Mouse (Mus musculus): Measurements from ENCODE around the gene Dagla. TPM values are rescaled to one million over a fixed set of nuclear protein-coding genes. Genes with fewer than 3 reads are reported as not detected.

Dagla gene
- 1.3 and 1.5 TPM in 2 replicates for polyA plus RNA-seq (2016; fragmentation: Nextera tagmentation; extraction: Ambion mirVana)

GRCm38 (mm10) chr19:10304810-10305544 is at the start of gene Dagla:
Gene Dagla (minus strand): TSS chr19:10304877.
- H3K4me3 ChIP-seq = peak within 1 kb of the TSS; percentile 58
- peak within 1 kb of the TSS; percentile 79 for H3K9ac ChIP-seq
- H3K36me3 ChIP-seq = no peaks in the 10 kb centered on the region
- H3K4me1 ChIP-seq (replicated peaks) = peaks cover 18% of the 10 kb centered on the region
- ATAC-seq (ENCODE audit: insufficient number of reproducible peaks, low FRiP score) = peak; percentile 66
- H3K9me3 ChIP-seq (replicated peaks) = no peaks in the 10 kb centered on the region
- H3K4me2 ChIP-seq = peak within 1 kb of the TSS; percentile 93
- H3K27me3 ChIP-seq (replicated peaks) = peaks cover 47% of the 10 kb centered on the region
- 8% methylated on average over 51 of the region's 56 CpGs for WGBS
- no peak within 1 kb of the TSS for H3K27ac ChIP-seq (ENCODE audit: poor library complexity, severe bottlenecking)

- Histone ChIP-seq H3K4me3 (no peak overlapping the region), H3K9me3 (replicated peaks) (no peaks in the 10 kb centered on the region), H3K4me2 (no peak overlapping the region), H3K27ac (ENCODE audit: poor library complexity, severe bottlenecking) (no peak overlapping the region), H3K4me1 (replicated peaks) (peaks cover 7% of the 10 kb centered on the region), H3K36me3 (no peaks in the 10 kb centered on the region), H3K27me3 (replicated peaks) (peaks cover 17% of the 10 kb centered on the region), H3K9ac (no peak overlapping the region)
- ATAC-seq (ENCODE audit: insufficient number of reproducible peaks, low FRiP score) = no peak
- whole genome bisulfite sequencing = 74% methylated on average over 7 of the region's 7 CpGs
Observed at GRCm38 (mm10) chr19:10352218-10352617, 47.5 kb upstream of the Dagla start.

- peaks cover 3% of the 10 kb centered on the region; the same call in 1 of the 2 replicates for H3K4me1 ChIP-seq (replicated peaks)
- no peaks in the 10 kb centered on the region for H3K9me3 ChIP-seq (replicated peaks)
- no peaks in the 10 kb centered on the region for H3K36me3 ChIP-seq
- no peak for ATAC-seq (ENCODE audit: insufficient number of reproducible peaks, low FRiP score)
- no peak overlapping the region for H3K4me2 ChIP-seq
- H3K4me3 ChIP-seq = no peak overlapping the region
- H3K27me3 ChIP-seq (replicated peaks) = peaks cover 24% of the 10 kb centered on the region
- WGBS = 46% methylated on average over 5 of the region's 5 CpGs
- no peak overlapping the region for H3K27ac ChIP-seq (ENCODE audit: poor library complexity, severe bottlenecking)
- no peak overlapping the region for H3K9ac ChIP-seq
Observed at GRCm38 (mm10) chr19:10347628-10348273, 43.1 kb upstream of the Dagla start.

- 32% methylated on average over 12 of the region's 12 CpGs for WGBS
- peaks cover 21% of the 10 kb centered on the region for H3K4me1 ChIP-seq (replicated peaks)
- no peak overlapping the region for H3K4me3 ChIP-seq
- no peak overlapping the region for H3K27ac ChIP-seq (ENCODE audit: poor library complexity, severe bottlenecking)
- peaks cover 28% of the 10 kb centered on the region for H3K27me3 ChIP-seq (replicated peaks)
- ATAC-seq (ENCODE audit: insufficient number of reproducible peaks, low FRiP score) = peak; percentile 27; the same call in 1 of the 2 replicates
- no peaks in the 10 kb centered on the region for H3K36me3 ChIP-seq
- no peak overlapping the region for H3K4me2 ChIP-seq
- no peak overlapping the region for H3K9ac ChIP-seq
- no peaks in the 10 kb centered on the region for H3K9me3 ChIP-seq (replicated peaks)
Observed at GRCm38 (mm10) chr19:10345696-10346095, 41.0 kb upstream of the Dagla start.

- H3K4me2 ChIP-seq = no peak overlapping the region
- no peak for ATAC-seq (ENCODE audit: insufficient number of reproducible peaks, low FRiP score)
- H3K9me3 ChIP-seq (replicated peaks) = no peaks in the 10 kb centered on the region
- 74% methylated on average over 10 of the region's 10 CpGs for WGBS
- no peak overlapping the region for H3K4me3 ChIP-seq
- no peaks in the 10 kb centered on the region for H3K36me3 ChIP-seq
- H3K9ac ChIP-seq = no peak overlapping the region
- H3K27me3 ChIP-seq (replicated peaks) = peaks cover 42% of the 10 kb centered on the region
- peaks cover 21% of the 10 kb centered on the region for H3K4me1 ChIP-seq (replicated peaks)
- H3K27ac ChIP-seq (ENCODE audit: poor library complexity, severe bottlenecking) = no peak overlapping the region
Observed at GRCm38 (mm10) chr19:10343866-10344265, 39.2 kb upstream of the Dagla start.

GRCm38 (mm10) chr19:10341817-10342439 is 37.3 kb upstream of the Dagla start:
- peaks cover 21% of the 10 kb centered on the region for H3K4me1 ChIP-seq (replicated peaks)
- H3K4me3 ChIP-seq = no peak overlapping the region
- ATAC-seq (ENCODE audit: insufficient number of reproducible peaks, low FRiP score) = peak; percentile 48
- no peaks in the 10 kb centered on the region for H3K9me3 ChIP-seq (replicated peaks)
- 37% methylated on average over 12 of the region's 12 CpGs for WGBS
- no peaks in the 10 kb centered on the region for H3K36me3 ChIP-seq
- H3K9ac ChIP-seq = no peak overlapping the region; the same call in 1 of the 2 replicates
- H3K27me3 ChIP-seq (replicated peaks) = peaks cover 58% of the 10 kb centered on the region
- H3K4me2 ChIP-seq = peak overlapping the region; percentile 39
- peak overlapping the region; percentile 82 for H3K27ac ChIP-seq (ENCODE audit: poor library complexity, severe bottlenecking)

- H3K9ac ChIP-seq = no peak overlapping the region
- H3K4me1 ChIP-seq (replicated peaks) = peaks cover 21% of the 10 kb centered on the region
- no peak overlapping the region for H3K4me2 ChIP-seq
- WGBS = 17% methylated on average over 11 of the region's 11 CpGs
- H3K9me3 ChIP-seq (replicated peaks) = no peaks in the 10 kb centered on the region
- no peaks in the 10 kb centered on the region for H3K36me3 ChIP-seq
- H3K4me3 ChIP-seq = no peak overlapping the region
- no peak for ATAC-seq (ENCODE audit: insufficient number of reproducible peaks, low FRiP score)
- H3K27me3 ChIP-seq (replicated peaks) = peaks cover 66% of the 10 kb centered on the region
- peak overlapping the region; percentile 82; the same call in 1 of the 2 replicates for H3K27ac ChIP-seq (ENCODE audit: poor library complexity, severe bottlenecking)
Observed at GRCm38 (mm10) chr19:10341152-10341551, 36.5 kb upstream of the Dagla start.

GRCm38 (mm10) chr19:10340661-10341060 is 36.0 kb upstream of the Dagla start:
- H3K4me1 ChIP-seq (replicated peaks) = peaks cover 21% of the 10 kb centered on the region
- 36% methylated on average over 5 of the region's 5 CpGs for WGBS
- H3K27ac ChIP-seq (ENCODE audit: poor library complexity, severe bottlenecking) = no peak overlapping the region
- H3K9ac ChIP-seq = no peak overlapping the region
- H3K9me3 ChIP-seq (replicated peaks) = no peaks in the 10 kb centered on the region
- no peak overlapping the region for H3K4me2 ChIP-seq
- ATAC-seq (ENCODE audit: insufficient number of reproducible peaks, low FRiP score) = no peak
- peaks cover 69% of the 10 kb centered on the region for H3K27me3 ChIP-seq (replicated peaks)
- no peaks in the 10 kb centered on the region for H3K36me3 ChIP-seq
- no peak overlapping the region for H3K4me3 ChIP-seq

GRCm38 (mm10) chr19:10339271-10339670 is 34.6 kb upstream of the Dagla start:
- no peak overlapping the region for H3K4me3 ChIP-seq
- H3K36me3 ChIP-seq = no peaks in the 10 kb centered on the region
- H3K27me3 ChIP-seq (replicated peaks) = peaks cover 69% of the 10 kb centered on the region
- H3K9me3 ChIP-seq (replicated peaks) = no peaks in the 10 kb centered on the region
- peaks cover 21% of the 10 kb centered on the region for H3K4me1 ChIP-seq (replicated peaks)
- H3K4me2 ChIP-seq = no peak overlapping the region
- H3K27ac ChIP-seq (ENCODE audit: poor library complexity, severe bottlenecking) = no peak overlapping the region
- H3K9ac ChIP-seq = no peak overlapping the region
- WGBS = 31% methylated on average over 5 of the region's 5 CpGs
- no peak for ATAC-seq (ENCODE audit: insufficient number of reproducible peaks, low FRiP score)

- peaks cover 68% of the 10 kb centered on the region for H3K27me3 ChIP-seq (replicated peaks)
- 79% methylated on average over 4 of the region's 4 CpGs for WGBS
- H3K36me3 ChIP-seq = no peaks in the 10 kb centered on the region
- H3K4me3 ChIP-seq = no peak overlapping the region
- no peak overlapping the region for H3K9ac ChIP-seq
- no peak for ATAC-seq (ENCODE audit: insufficient number of reproducible peaks, low FRiP score)
- no peak overlapping the region for H3K4me2 ChIP-seq
- peaks cover 21% of the 10 kb centered on the region for H3K4me1 ChIP-seq (replicated peaks)
- no peaks in the 10 kb centered on the region for H3K9me3 ChIP-seq (replicated peaks)
- H3K27ac ChIP-seq (ENCODE audit: poor library complexity, severe bottlenecking) = no peak overlapping the region
Observed at GRCm38 (mm10) chr19:10338724-10339123, 34.0 kb upstream of the Dagla start.

GRCm38 (mm10) chr19:10334467-10334866 is 29.8 kb upstream of the Dagla start:
- WGBS = 75% methylated on average over 4 of the region's 4 CpGs
- H3K27ac ChIP-seq (ENCODE audit: poor library complexity, severe bottlenecking) = no peak overlapping the region
- no peak for ATAC-seq (ENCODE audit: insufficient number of reproducible peaks, low FRiP score)
- H3K4me1 ChIP-seq (replicated peaks) = no peaks in the 10 kb centered on the region
- H3K4me2 ChIP-seq = no peak overlapping the region
- no peaks in the 10 kb centered on the region for H3K36me3 ChIP-seq
- no peak overlapping the region for H3K4me3 ChIP-seq
- H3K27me3 ChIP-seq (replicated peaks) = peaks cover 77% of the 10 kb centered on the region
- no peaks in the 10 kb centered on the region for H3K9me3 ChIP-seq (replicated peaks)
- no peak overlapping the region for H3K9ac ChIP-seq
